Mouse (Mus musculus): ENCODE measurements around the gene Ntn4. TPM values are rescaled to one million over a fixed set of nuclear protein-coding genes. Genes with fewer than 3 reads are reported as not detected.

Ntn4 gene
- 1 to 10 TPM; 6.1 to 6.2 TPM for total RNA-seq (2021)

GRCm38 (mm10) chr10:93640521-93640952 lies at the start of gene Ntn4:
Ntn4 (plus strand) TSS chr10:93640681.
- peak in 1 of 2 experiments; percentile 10 for DNase-seq (ENCODE audit: extremely low spot score in 1 of 2, low spot score in 1 of 2)

- DNase-seq (ENCODE audit: extremely low spot score in 1 of 2, low spot score in 1 of 2), result no peak
Measured at GRCm38 (mm10) chr10:93592456-93592855, 48.0 kb upstream of the Ntn4 start.

- peak; percentile 63 to 92 for DNase-seq (ENCODE audit: extremely low spot score in 1 of 2, low spot score in 1 of 2)
Measured at GRCm38 (mm10) chr10:93594022-93594482, 46.4 kb upstream of the Ntn4 start.

GRCm38 (mm10) chr10:93595831-93596230 lies 44.6 kb upstream of the Ntn4 start:
- DNase-seq (ENCODE audit: extremely low spot score in 1 of 2, low spot score in 1 of 2), result no peak

- DNase-seq (ENCODE audit: extremely low spot score in 1 of 2, low spot score in 1 of 2), result no peak
Measured at GRCm38 (mm10) chr10:93596641-93597040, 43.8 kb upstream of the Ntn4 start.

GRCm38 (mm10) chr10:93602309-93602708 lies 38.2 kb upstream of the Ntn4 start:
- DNase-seq (ENCODE audit: extremely low spot score in 1 of 2, low spot score in 1 of 2), result no peak

GRCm38 (mm10) chr10:93603256-93603655 lies 37.2 kb upstream of the Ntn4 start:
- no peak for DNase-seq (ENCODE audit: extremely low spot score in 1 of 2, low spot score in 1 of 2)

- no peak for DNase-seq (ENCODE audit: extremely low spot score in 1 of 2, low spot score in 1 of 2)
Measured at GRCm38 (mm10) chr10:93606326-93606725, 34.2 kb upstream of the Ntn4 start.

GRCm38 (mm10) chr10:93608051-93608450 lies 32.4 kb upstream of the Ntn4 start:
- no peak for DNase-seq (ENCODE audit: extremely low spot score in 1 of 2, low spot score in 1 of 2)

GRCm38 (mm10) chr10:93609236-93609635 lies 31.2 kb upstream of the Ntn4 start:
- no peak for DNase-seq (ENCODE audit: extremely low spot score in 1 of 2, low spot score in 1 of 2)

- DNase-seq (ENCODE audit: extremely low spot score in 1 of 2, low spot score in 1 of 2), result no peak
Measured at GRCm38 (mm10) chr10:93610896-93611295, 29.6 kb upstream of the Ntn4 start.

- DNase-seq (ENCODE audit: extremely low spot score in 1 of 2, low spot score in 1 of 2), result peak in 1 of 2 experiments; percentile 42
Measured at GRCm38 (mm10) chr10:93611419-93612007, 29.0 kb upstream of the Ntn4 start.

- no peak for DNase-seq (ENCODE audit: extremely low spot score in 1 of 2, low spot score in 1 of 2)
Measured at GRCm38 (mm10) chr10:93614850-93615249, 25.6 kb upstream of the Ntn4 start.

GRCm38 (mm10) chr10:93620438-93621179 lies 19.9 kb upstream of the Ntn4 start:
- no peak for DNase-seq (ENCODE audit: extremely low spot score in 1 of 2, low spot score in 1 of 2)

- no peak for DNase-seq (ENCODE audit: extremely low spot score in 1 of 2, low spot score in 1 of 2)
Measured at GRCm38 (mm10) chr10:93623725-93624124, 16.8 kb upstream of the Ntn4 start.

GRCm38 (mm10) chr10:93624151-93624550 lies 16.3 kb upstream of the Ntn4 start:
- DNase-seq (ENCODE audit: extremely low spot score in 1 of 2, low spot score in 1 of 2), result no peak

GRCm38 (mm10) chr10:93630310-93630709 lies 10.2 kb upstream of the Ntn4 start:
- no peak for DNase-seq (ENCODE audit: extremely low spot score in 1 of 2, low spot score in 1 of 2)

GRCm38 (mm10) chr10:93632086-93632485 lies 8.4 kb upstream of the Ntn4 start:
- no peak for DNase-seq (ENCODE audit: extremely low spot score in 1 of 2, low spot score in 1 of 2)

- DNase-seq (ENCODE audit: extremely low spot score in 1 of 2, low spot score in 1 of 2), result no peak
Measured at GRCm38 (mm10) chr10:93633563-93633962, 6.9 kb upstream of the Ntn4 start.

- no peak for DNase-seq (ENCODE audit: extremely low spot score in 1 of 2, low spot score in 1 of 2)
Measured at GRCm38 (mm10) chr10:93633971-93634370, 6.5 kb upstream of the Ntn4 start.

GRCm38 (mm10) chr10:93635941-93636340 lies 4.5 kb upstream of the Ntn4 start:
- no peak for DNase-seq (ENCODE audit: extremely low spot score in 1 of 2, low spot score in 1 of 2)
